Mouse (Mus musculus) kidney, embryonic 14.5 days (tissue): ENCODE measurements at regions not wholly inside any gene's neighbourhood (a gene's known extent, or its start where the extent isn't known, plus 50 kb on each side); places are given as distances from the start of the nearest gene placed in this dataset.

ENCODE experiments used
- ATAC-seq: fragments of 200-750 bp; cut with Nextera tagmentation; 2 replicates; pipeline ENCODE4 v1.8.0; 2017; ENCODE audit warnings: moderate number of reproducible peaks, mild to moderate bottlenecking, moderate TSS enrichment, moderate library complexity; ENCODE audit not compliant: low FRiP score, low TSS enrichment
- H3K27ac ChIP-seq: fragments of 300-500 bp; sonication (generic); 2 replicates; pipeline ENCODE4 v1.5.1; 2014; ENCODE audit warnings: low read depth, mild to moderate bottlenecking, low read length, moderate library complexity, mixed read lengths
- H3K27me3 ChIP-seq: fragments of 300-500 bp; sonication (generic); 2 replicates; pipeline ENCODE4 v1.6.1; 2014; ENCODE audit warnings: mild to moderate bottlenecking, low read length; ENCODE audit not compliant: control insufficient read depth, insufficient read depth
- H3K36me3 ChIP-seq: fragments of 300-500 bp; sonication (generic); 2 replicates; pipeline ENCODE4 v1.6.1; 2014; ENCODE audit warnings: low read length, mixed read lengths; ENCODE audit not compliant: control insufficient read depth, insufficient read depth
- H3K4me1 ChIP-seq: fragments of 300-500 bp; sonication (generic); 2 replicates; pipeline ENCODE4 v1.6.1; 2014; ENCODE audit warnings: low read length, mixed read lengths; ENCODE audit not compliant: control insufficient read depth, insufficient read depth
- H3K4me2 ChIP-seq: fragments of 300-500 bp; sonication (generic); replicated peaks from 2 replicates; pipeline ENCODE4 v1.6.1; 2014; ENCODE audit warnings: low read depth, mild to moderate bottlenecking, low read length
- H3K4me3 ChIP-seq: fragments of 300-500 bp; sonication (generic); 2 replicates; pipeline ENCODE4 v1.5.1; 2014; ENCODE audit warnings: mild to moderate bottlenecking, low read length
- H3K9ac ChIP-seq: fragments of 300-500 bp; sonication (generic); 2 replicates; pipeline ENCODE4 v1.6.1; 2014; ENCODE audit warnings: low read depth, mild to moderate bottlenecking, low read length, moderate library complexity
- H3K9me3 ChIP-seq: fragments of 300-500 bp; sonication (generic); 2 replicates; pipeline ENCODE4 v1.6.1; 2016; ENCODE audit warnings: low read length; ENCODE audit not compliant: control insufficient read depth
- whole genome bisulfite sequencing: fragments of 180-500 bp; shearing (Covaris S2); extraction: QIAGEN DNeasy Blood & Tissue Kit; methylation state at CpG from one replicate; pipeline ENCODE4 v1.1.7; 2014; 5-methylcytosine and 5-hydroxymethylcytosine counted together

DNA sequence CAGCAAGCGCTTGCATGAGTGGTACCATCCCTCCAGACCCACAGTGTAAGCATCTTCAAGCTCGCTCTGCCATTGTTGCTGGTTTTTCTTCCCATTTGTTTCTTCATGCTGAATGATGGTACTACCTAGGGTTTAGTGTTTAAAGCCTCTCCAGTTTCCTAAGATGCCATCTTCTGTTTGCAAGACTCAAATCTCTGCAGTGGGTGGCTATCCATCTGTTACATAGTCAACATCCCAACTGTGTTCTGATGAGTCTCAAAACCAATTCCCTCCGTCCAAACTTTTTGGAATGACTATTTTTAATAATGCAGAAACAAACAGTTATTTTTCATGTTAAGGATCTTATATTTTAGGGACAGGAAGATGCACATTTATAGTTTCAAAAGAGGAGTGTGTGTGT, 338.0 kb upstream of the Auts2 start:
- Histone ChIP-seq H3K36me3 (no peaks in the 10 kb centered on the region), H3K9ac (no peak overlapping the region), H3K27me3 (no peaks in the 10 kb centered on the region), H3K9me3 (no peaks in the 10 kb centered on the region), H3K27ac (no peak overlapping the region), H3K4me2 (no peak overlapping the region), H3K4me3 (no peak overlapping the region), H3K4me1 (peaks cover 5% of the 10 kb centered on the region)
- WGBS: 97% methylated on average over 3 of the region's 3 CpGs
- no peak for ATAC-seq

- Histone ChIP-seq H3K4me1 (peaks cover 6% of the 10 kb centered on the region), H3K4me3 (no peak overlapping the region), H3K9ac (no peak overlapping the region), H3K36me3 (no peaks in the 10 kb centered on the region), H3K27me3 (no peaks in the 10 kb centered on the region), H3K4me2 (no peak overlapping the region), H3K27ac (no peak overlapping the region), H3K9me3 (no peaks in the 10 kb centered on the region)
- no peak for ATAC-seq
- WGBS: 30% methylated on average over 6 of the region's 6 CpGs
Observed at GRCm38 (mm10) chr5:132876336-132876840, 333.2 kb upstream of the Auts2 start.

DNA sequence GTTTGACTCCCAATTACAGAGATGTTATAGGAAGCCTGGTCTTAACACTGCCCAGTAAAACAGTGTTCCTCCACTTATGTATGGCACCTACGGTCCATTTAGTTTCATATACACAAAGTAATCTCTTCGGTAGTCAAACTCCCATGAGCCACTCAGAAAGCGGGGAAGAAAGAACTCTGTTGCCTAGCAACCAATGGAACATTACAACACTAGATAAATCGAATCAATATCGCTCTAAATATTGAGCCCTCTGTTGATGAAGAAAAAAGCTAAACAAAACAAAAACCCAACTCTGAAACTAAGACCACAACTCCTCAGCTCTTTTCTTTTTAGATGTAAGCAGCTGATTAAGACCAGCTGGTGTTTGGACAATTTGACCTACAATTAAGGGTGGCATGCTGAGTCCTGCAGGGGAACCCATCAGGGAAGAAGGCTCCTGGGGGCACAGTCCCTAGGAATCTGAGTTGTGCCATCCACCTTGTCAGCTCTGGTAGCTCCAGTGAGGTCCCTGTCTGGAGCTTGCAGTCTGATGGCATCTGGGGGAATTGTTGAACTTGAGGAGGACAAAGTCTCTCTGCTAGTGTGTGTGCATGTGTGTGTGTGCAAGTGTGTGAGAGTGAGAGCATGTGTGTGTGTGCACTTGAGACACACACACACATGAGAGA, 315.8 kb upstream of the Auts2 start:
- Histone ChIP-seq H3K27ac (no peak overlapping the region), H3K4me3 (no peak overlapping the region), H3K27me3 (no peaks in the 10 kb centered on the region), H3K4me1 (no peaks in the 10 kb centered on the region), H3K9ac (no peak overlapping the region), H3K4me2 (no peak overlapping the region), H3K36me3 (no peaks in the 10 kb centered on the region), H3K9me3 (no peaks in the 10 kb centered on the region)
- ATAC-seq: no peak
- WGBS: 88% methylated on average over 5 of the region's 5 CpGs

- Histone ChIP-seq H3K36me3 (no peaks in the 10 kb centered on the region), H3K4me1 (no peaks in the 10 kb centered on the region), H3K9ac (no peak overlapping the region), H3K27me3 (no peaks in the 10 kb centered on the region), H3K9me3 (no peaks in the 10 kb centered on the region), H3K27ac (no peak overlapping the region; the same call in 1 of the 2 replicates), H3K4me3 (no peak overlapping the region), H3K4me2 (no peak overlapping the region)
- 58% methylated on average over 4 of the region's 4 CpGs for WGBS
- no peak for ATAC-seq
Observed at GRCm38 (mm10) chr5:132855619-132856510, 312.7 kb upstream of the Auts2 start.

DNA sequence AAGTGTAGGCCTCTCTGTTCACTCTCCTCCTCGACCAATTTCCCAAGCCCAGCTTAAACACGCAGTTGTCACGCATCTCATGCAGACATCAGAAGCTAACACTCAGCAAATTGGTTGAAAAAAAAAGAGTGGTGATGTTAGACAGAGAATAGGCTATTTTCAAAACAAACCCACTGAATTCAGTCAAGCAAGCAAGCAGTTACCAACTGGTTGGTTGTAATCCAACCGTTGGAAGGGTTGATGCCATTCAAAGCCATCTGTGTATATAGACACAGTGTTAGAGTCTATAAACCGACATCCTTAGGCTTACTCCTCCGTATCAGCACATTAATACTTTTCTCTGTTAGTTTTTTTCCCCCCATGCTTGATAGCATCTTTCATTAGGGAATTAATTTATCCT, 307.6 kb upstream of the Auts2 start:
- ATAC-seq: no peak
- Histone ChIP-seq H3K4me1 (no peaks in the 10 kb centered on the region), H3K27ac (no peak overlapping the region), H3K9ac (no peak overlapping the region), H3K4me3 (no peak overlapping the region), H3K9me3 (no peaks in the 10 kb centered on the region), H3K27me3 (no peaks in the 10 kb centered on the region), H3K4me2 (no peak overlapping the region), H3K36me3 (no peaks in the 10 kb centered on the region)
- WGBS: 75% methylated on average over 6 of the region's 6 CpGs

GRCm38 (mm10) chr5:132848086-132848485, 304.9 kb upstream of the Auts2 start:
- no peak for ATAC-seq
- H3K9me3 ChIP-seq: no peaks in the 10 kb centered on the region
- H3K27ac ChIP-seq: no peak overlapping the region
- 77% methylated on average over 3 of the region's 3 CpGs for WGBS
- no peak overlapping the region for H3K9ac ChIP-seq
- no peak overlapping the region for H3K4me2 ChIP-seq
- H3K36me3 ChIP-seq: no peaks in the 10 kb centered on the region
- H3K27me3 ChIP-seq: no peaks in the 10 kb centered on the region
- no peak overlapping the region for H3K4me3 ChIP-seq
- 0 out of 2 replicates have a peak, but pooled peaks cover under 1% of the 10 kb centered on the region for H3K4me1 ChIP-seq

DNA sequence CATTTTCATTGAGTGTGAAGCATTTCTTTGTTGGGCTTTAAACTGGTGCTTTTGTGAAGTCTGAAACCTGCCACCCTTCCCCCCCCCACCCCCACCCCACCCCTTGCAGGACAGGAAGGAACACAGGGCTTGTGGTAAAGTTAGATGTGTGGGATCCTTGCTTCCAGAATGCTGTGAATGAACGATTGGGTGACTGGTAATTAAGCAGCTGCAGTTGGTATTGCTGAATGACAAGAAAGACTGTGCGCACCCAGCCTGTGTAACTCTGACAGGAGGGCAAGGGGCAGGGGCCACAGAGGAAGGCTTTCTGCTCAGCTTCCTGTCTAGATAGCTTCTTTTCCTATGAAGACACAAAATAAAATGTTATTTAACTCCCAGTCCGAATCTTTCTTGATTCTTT, 300.1 kb upstream of the Auts2 start:
- Histone ChIP-seq H3K27me3 (no peaks in the 10 kb centered on the region), H3K27ac (no peak overlapping the region), H3K9ac (no peak overlapping the region), H3K4me1 (0 out of 2 replicates have a peak, but pooled peaks cover 5% of the 10 kb centered on the region), H3K36me3 (no peaks in the 10 kb centered on the region), H3K4me3 (no peak overlapping the region), H3K9me3 (no peaks in the 10 kb centered on the region; the same call in 1 of the 2 replicates), H3K4me2 (no peak overlapping the region)
- ATAC-seq: 0 out of 2 replicates have a peak, but pooled peaks have one; percentile 20
- WGBS: 18% methylated on average over 3 of the region's 3 CpGs

GRCm38 (mm10) chr5:132841794-132842193, 298.6 kb upstream of the Auts2 start:
- Histone ChIP-seq H3K4me2 (no peak overlapping the region), H3K4me1 (0 out of 2 replicates have a peak, but pooled peaks cover 5% of the 10 kb centered on the region), H3K9ac (no peak overlapping the region), H3K4me3 (no peak overlapping the region), H3K27ac (no peak overlapping the region), H3K27me3 (no peaks in the 10 kb centered on the region), H3K36me3 (no peaks in the 10 kb centered on the region), H3K9me3 (no peaks in the 10 kb centered on the region; the same call in 1 of the 2 replicates)
- no peak for ATAC-seq
- 93% methylated on average over 3 of the region's 3 CpGs for WGBS

- Histone ChIP-seq H3K9ac (no peak overlapping the region), H3K36me3 (no peaks in the 10 kb centered on the region), H3K27me3 (no peaks in the 10 kb centered on the region), H3K4me3 (no peak overlapping the region), H3K27ac (no peak overlapping the region), H3K4me2 (no peak overlapping the region), H3K9me3 (no peaks in the 10 kb centered on the region; the same call in 1 of the 2 replicates), H3K4me1 (no peaks in the 10 kb centered on the region)
- peak; percentile 86 for ATAC-seq
- WGBS: 6% methylated on average over 2 of the region's 2 CpGs
Observed at GRCm38 (mm10) chr5:132837420-132837819, 294.3 kb upstream of the Auts2 start.
